Mouse (Mus musculus) kidney, postnatal 0 days (tissue): ENCODE measurements around the gene Gm10160. TPM values are rescaled to one million over a fixed set of nuclear protein-coding genes. Genes with fewer than 3 reads are reported as not detected.
"Not testable (repeated sequence)": the region's sequence is repeated elsewhere in the genome, so short reads cannot be mapped to it uniquely, and the experiment has no call there.

Source experiments
- ATAC-seq: fragments of 200-750 bp; cut with Nextera tagmentation; replicated peaks from 2 replicates; pipeline ENCODE4 v1.8.0; 2017; ENCODE audit warnings: low read depth, moderate number of reproducible peaks, moderate TSS enrichment, moderate library complexity; ENCODE audit not compliant: low FRiP score
- DNase-seq: peaks from one replicate; pipeline ENCODE4 v3.0.0-alpha.2; 2016; ENCODE audit warnings: low spot score
- H3K27ac ChIP-seq: fragments of 300-500 bp; sonication (generic); 2 replicates; pipeline ENCODE4 v1.5.1; 2014; ENCODE audit warnings: mild to moderate bottlenecking
- H3K27me3 ChIP-seq: fragments of 300-500 bp; sonication (generic); 2 replicates; pipeline ENCODE4 v1.6.1; 2014; ENCODE audit warnings: low read length, mixed read lengths; ENCODE audit not compliant: insufficient read depth
- H3K36me3 ChIP-seq: fragments of 300-500 bp; sonication (generic); 2 replicates; pipeline ENCODE4 v1.6.1; 2014; ENCODE audit warnings: low read length, mixed read lengths; ENCODE audit not compliant: insufficient read depth
- H3K4me1 ChIP-seq: fragments of 300-500 bp; sonication (generic); replicated peaks from 2 replicates; pipeline ENCODE4 v1.6.1; 2014; ENCODE audit warnings: antibody characterized with exemption, low read length, mixed read lengths; ENCODE audit not compliant: insufficient read depth
- H3K4me2 ChIP-seq: fragments of 300-500 bp; sonication (generic); 2 replicates; pipeline ENCODE4 v1.6.1; 2014; ENCODE audit warnings: mild to moderate bottlenecking, low read length, moderate library complexity, mixed read lengths
- H3K4me3 ChIP-seq: fragments of 300-500 bp; sonication (generic); replicated peaks from 2 replicates; pipeline ENCODE4 v1.5.1; 2014; ENCODE audit warnings: low read depth, low read length
- H3K9ac ChIP-seq: fragments of 300-500 bp; sonication (generic); 2 replicates; pipeline ENCODE4 v1.6.1; 2014; ENCODE audit warnings: low read depth, low read length
- H3K9me3 ChIP-seq: fragments of 300-500 bp; sonication (generic); replicated peaks from 2 replicates; pipeline ENCODE4 v1.6.1; 2016; ENCODE audit warnings: low read length, inconsistent platforms, mixed read lengths
- CTCF ChIP-seq: IDR thresholded peaks from 2 replicates; pipeline ENCODE4 v1.5.1; 2016; ENCODE audit warnings: antibody characterized with exemption, low read depth, mild to moderate bottlenecking, moderate library complexity
- WGBS: fragments of 180-500 bp; shearing (Covaris S2); extraction: QIAGEN DNeasy Blood & Tissue Kit; methylation state at CpG from one replicate; pipeline ENCODE4 v1.1.7; 2014; 5-methylcytosine and 5-hydroxymethylcytosine counted together
- polyA plus RNA-seq: library from polyadenylated mRNA; unstranded; fragments of >200 nt; fragmentation: Nextera tagmentation; extraction: Ambion mirVana; gene quantifications from 2 replicates; pipeline ENCODE4 v1.2.1, GENCODE M21; 2015

Gm10160 gene
- polyA plus RNA-seq, 1 experiment from 2014 or later: not detected

GRCm38 (mm10) chr7:81844801-81845200 is 10.8 kb downstream of the Gm10160 start:
- H3K4me1 ChIP-seq: no peaks in the 10 kb centered on the region
- H3K4me2 ChIP-seq: no peak overlapping the region
- no peak for TF ChIP-seq CTCF
- H3K9me3 ChIP-seq: no peaks in the 10 kb centered on the region
- no peak overlapping the region for H3K27ac ChIP-seq
- H3K27me3 ChIP-seq: no peaks in the 10 kb centered on the region
- no peaks in the 10 kb centered on the region for H3K36me3 ChIP-seq
- no peak overlapping the region for H3K4me3 ChIP-seq
- no peak for DNase-seq
- no peak for ATAC-seq
- H3K9ac ChIP-seq: no peak overlapping the region
- 54% methylated on average over 11 of the region's 11 CpGs for WGBS

DNA sequence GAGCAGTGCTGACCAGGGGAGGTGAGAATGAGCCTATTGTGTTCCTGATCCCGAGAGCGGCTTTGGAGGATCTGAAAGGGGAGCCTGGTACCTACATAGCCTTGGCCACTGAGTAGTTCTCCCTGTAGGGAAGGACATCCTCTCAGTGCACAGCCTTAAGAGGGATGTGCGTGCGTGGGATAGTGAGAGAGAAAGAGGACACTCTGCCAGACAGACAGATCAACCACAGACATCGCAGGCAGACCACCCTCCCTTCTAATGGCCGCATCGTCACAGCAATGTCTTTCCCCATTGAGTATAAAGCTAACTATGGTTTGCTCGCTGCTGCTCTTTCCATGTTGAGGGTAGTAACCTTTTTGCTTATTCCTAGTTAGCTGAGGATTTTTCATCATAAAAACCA is 11.7 kb downstream of the Gm10160 start:
- ATAC-seq (no peak), DNase-seq (no peak)
- H3K9me3 ChIP-seq: no peaks in the 10 kb centered on the region
- H3K27ac ChIP-seq: no peak overlapping the region
- no peaks in the 10 kb centered on the region for H3K36me3 ChIP-seq
- WGBS: 85% methylated on average over 8 of the region's 8 CpGs
- H3K9ac ChIP-seq: no peak overlapping the region
- TF ChIP-seq CTCF: no peak
- no peaks in the 10 kb centered on the region for H3K4me1 ChIP-seq
- H3K4me3 ChIP-seq: no peak overlapping the region
- H3K4me2 ChIP-seq: no peak overlapping the region
- no peaks in the 10 kb centered on the region for H3K27me3 ChIP-seq

- no peak for ATAC-seq
- Histone ChIP-seq H3K27ac (no peak overlapping the region), H3K4me1 (no peaks in the 10 kb centered on the region), H3K4me3 (no peak overlapping the region), H3K36me3 (no peaks in the 10 kb centered on the region), H3K9ac (no peak overlapping the region), H3K9me3 (no peaks in the 10 kb centered on the region), H3K27me3 (no peaks in the 10 kb centered on the region), H3K4me2 (no peak overlapping the region)
- WGBS: 68% methylated on average over 1 of the region's 1 CpGs
- no peak for DNase-seq
- no peak for TF ChIP-seq CTCF
Measured at GRCm38 (mm10) chr7:81842998-81843397, 12.6 kb downstream of the Gm10160 start.

GRCm38 (mm10) chr7:81842141-81842540 is 13.5 kb downstream of the Gm10160 start:
- DNase-seq (no peak), ATAC-seq (no peak)
- Histone ChIP-seq H3K4me3 (no peak overlapping the region), H3K36me3 (no peaks in the 10 kb centered on the region), H3K4me2 (no peak overlapping the region), H3K27ac (no peak overlapping the region), H3K27me3 (no peaks in the 10 kb centered on the region), H3K4me1 (no peaks in the 10 kb centered on the region), H3K9ac (no peak overlapping the region), H3K9me3 (no peaks in the 10 kb centered on the region)
- 83% methylated on average over 7 of the region's 7 CpGs for WGBS
- TF ChIP-seq CTCF: no peak

DNA sequence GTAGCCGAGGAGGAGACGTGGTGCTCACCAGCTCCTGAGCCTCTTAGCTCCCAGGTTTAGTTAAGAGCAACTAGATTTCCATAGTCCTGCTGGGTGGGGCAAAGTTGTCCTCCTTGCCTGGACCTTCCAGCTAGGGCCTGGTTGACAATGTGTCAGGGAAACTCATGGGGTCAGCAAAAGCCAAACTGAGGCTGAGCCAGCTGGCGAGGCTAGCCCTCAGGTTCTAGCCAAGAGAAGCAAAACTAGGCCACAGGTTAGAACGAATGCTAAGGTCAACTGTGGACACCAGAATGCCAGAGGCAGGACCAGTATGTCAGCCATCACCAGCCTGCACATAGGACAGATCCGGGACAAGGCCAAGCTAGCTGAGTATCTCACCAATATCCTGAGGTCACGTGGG is 14.2 kb downstream of the Gm10160 start:
- Histone ChIP-seq H3K27me3 (no peaks in the 10 kb centered on the region), H3K36me3 (no peaks in the 10 kb centered on the region), H3K9ac (no peak overlapping the region), H3K27ac (no peak overlapping the region), H3K9me3 (no peaks in the 10 kb centered on the region), H3K4me2 (no peak overlapping the region), H3K4me3 (no peak overlapping the region), H3K4me1 (no peaks in the 10 kb centered on the region)
- no peak for TF ChIP-seq CTCF
- no peak for DNase-seq
- WGBS: 87% methylated on average over 6 of the region's 6 CpGs
- ATAC-seq: no peak

DNA sequence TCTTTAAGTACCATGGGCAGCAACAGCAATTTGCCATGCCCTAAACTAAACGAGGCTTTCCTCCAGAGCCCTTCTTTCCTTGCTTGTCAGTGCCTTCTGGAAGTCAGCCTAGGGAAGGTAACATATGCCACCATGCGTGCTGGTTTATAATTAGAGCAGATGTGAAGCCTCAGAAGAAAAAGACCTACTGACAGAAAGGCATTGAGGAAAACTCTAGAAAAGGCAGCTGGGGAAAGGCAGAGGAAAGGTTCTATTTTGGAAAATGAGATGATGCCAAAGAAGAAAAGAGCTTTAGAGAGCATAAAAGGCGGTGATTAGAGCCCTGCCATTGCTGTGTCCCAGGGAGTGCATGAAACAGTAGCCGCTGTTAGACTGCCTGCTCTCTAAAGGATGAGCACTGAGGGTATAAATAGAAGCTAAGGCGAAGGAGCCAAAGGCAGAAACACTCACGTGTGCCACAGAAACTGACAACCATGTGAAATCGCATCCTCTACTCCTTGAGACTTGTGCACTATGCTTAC is 14.9 kb downstream of the Gm10160 start:
- no peaks in the 10 kb centered on the region for H3K4me1 ChIP-seq
- TF ChIP-seq CTCF: no peak
- H3K36me3 ChIP-seq: no peaks in the 10 kb centered on the region
- no peaks in the 10 kb centered on the region for H3K9me3 ChIP-seq
- ATAC-seq: no peak
- H3K4me2 ChIP-seq: no peak overlapping the region
- no peak for DNase-seq
- no peak overlapping the region for H3K9ac ChIP-seq
- no peak overlapping the region for H3K4me3 ChIP-seq
- no peaks in the 10 kb centered on the region for H3K27me3 ChIP-seq
- 55% methylated on average over 7 of the region's 7 CpGs for WGBS
- H3K27ac ChIP-seq: no peak overlapping the region

GRCm38 (mm10) chr7:81839746-81840145 is 15.8 kb downstream of the Gm10160 start:
- ATAC-seq (no peak), DNase-seq (no peak)
- TF ChIP-seq CTCF: no peak
- no peaks in the 10 kb centered on the region for H3K9me3 ChIP-seq
- H3K27me3 ChIP-seq: no peaks in the 10 kb centered on the region
- no peak overlapping the region for H3K27ac ChIP-seq
- no peaks in the 10 kb centered on the region for H3K36me3 ChIP-seq
- WGBS: 35% methylated on average over 6 of the region's 6 CpGs
- no peak overlapping the region for H3K4me2 ChIP-seq
- no peak overlapping the region for H3K4me3 ChIP-seq
- no peaks in the 10 kb centered on the region for H3K4me1 ChIP-seq
- no peak overlapping the region for H3K9ac ChIP-seq

DNA sequence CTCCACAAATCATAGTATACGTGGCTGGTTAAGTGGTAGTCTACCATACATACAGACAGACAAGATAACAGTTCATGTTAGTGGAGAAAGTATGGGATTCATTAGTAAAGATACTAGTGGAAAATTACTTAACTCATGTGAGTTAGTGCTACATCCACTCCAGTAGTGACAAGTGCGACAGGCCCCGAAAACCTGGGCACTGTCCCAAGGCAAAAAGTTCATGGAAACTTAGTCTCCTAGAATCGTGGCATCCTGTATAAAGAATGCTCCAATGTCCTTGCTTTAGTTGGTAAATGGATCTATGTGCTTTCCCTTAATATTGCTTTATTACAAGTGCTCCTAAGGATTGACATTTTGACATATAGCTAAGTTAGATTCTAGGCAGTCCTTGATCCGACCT is 17.8 kb downstream of the Gm10160 start:
- 77% methylated on average over 5 of the region's 5 CpGs for WGBS
- H3K27ac ChIP-seq, ATAC-seq, H3K27me3 ChIP-seq, H3K36me3 ChIP-seq, H3K9ac ChIP-seq, DNase-seq, H3K4me3 ChIP-seq, H3K4me2 ChIP-seq, H3K9me3 ChIP-seq, H3K4me1 ChIP-seq: not testable (repeated sequence)
